Mouse (Mus musculus) embryonic stem cell, embryonic (primary cell): Measurements from ENCODE around the gene Cntn4.

Experiments
- CTCF ChIA-PET, 4 experiments: fragments of 300-600 bp in 2 of 4; fragments of 350-600 bp in 2 of 4; sonication (Branson Sonifier 250); formaldehyde crosslinking; loops; one replicate each; lab custom pipeline; 2022; ENCODE audit warnings: inconsistent platforms in 2 of 4; lab: Charles Lee
- POLR2A ChIA-PET, 4 experiments: fragments of 300-600 bp in 2 of 4; fragments of 350-600 bp in 2 of 4; sonication (Branson Sonifier 250); formaldehyde crosslinking; loops; one replicate each; lab custom pipeline; 2022; ENCODE audit warnings: antibody characterized with exemption in 4 of 4, inconsistent platforms in 1 of 4; lab: Charles Lee

Gene Cntn4

DNA sequence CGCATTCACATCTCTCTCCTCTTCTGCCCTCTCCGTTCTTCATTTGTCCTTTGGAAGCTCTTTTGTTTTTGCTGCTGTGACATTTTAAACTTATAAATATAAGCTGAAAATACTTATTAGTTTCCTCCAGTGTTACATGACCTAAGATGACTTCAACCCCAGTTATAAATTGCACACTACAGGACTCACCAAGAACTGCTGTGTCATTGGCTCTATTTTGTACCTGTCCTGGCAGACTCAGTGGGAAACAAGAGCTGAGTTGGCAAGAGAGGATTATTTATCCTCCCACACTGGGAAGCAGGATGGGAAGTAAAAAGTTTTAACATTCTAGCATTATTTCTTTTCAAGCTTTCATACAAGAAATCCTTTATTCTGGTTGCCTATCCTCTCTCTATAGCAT, 746.0 kb downstream of the Cntn4 start:
- CTCF ChIA-PET = no interaction called here
- POLR2A ChIA-PET = no interaction called here

DNA sequence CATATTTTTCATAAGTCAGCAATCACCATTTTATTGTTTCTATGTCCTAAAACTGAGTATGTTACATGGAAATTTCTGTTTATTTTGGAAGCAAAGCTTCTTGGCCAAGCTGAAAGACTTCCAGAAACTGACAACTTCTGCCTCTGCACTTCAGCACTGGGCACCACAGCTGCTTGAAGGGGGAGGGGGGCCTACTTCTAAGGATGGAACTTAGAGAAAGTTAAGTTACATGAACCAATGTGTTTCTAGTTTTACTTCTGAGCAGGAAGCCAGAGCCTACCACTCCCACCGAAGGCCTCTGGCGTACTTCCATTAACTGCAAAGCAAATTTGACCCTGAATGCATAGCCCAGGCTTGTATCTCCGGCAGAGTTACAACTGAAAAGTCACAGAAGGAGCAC, 749.2 kb downstream of the Cntn4 start:
- CTCF ChIA-PET = no interaction called here

DNA sequence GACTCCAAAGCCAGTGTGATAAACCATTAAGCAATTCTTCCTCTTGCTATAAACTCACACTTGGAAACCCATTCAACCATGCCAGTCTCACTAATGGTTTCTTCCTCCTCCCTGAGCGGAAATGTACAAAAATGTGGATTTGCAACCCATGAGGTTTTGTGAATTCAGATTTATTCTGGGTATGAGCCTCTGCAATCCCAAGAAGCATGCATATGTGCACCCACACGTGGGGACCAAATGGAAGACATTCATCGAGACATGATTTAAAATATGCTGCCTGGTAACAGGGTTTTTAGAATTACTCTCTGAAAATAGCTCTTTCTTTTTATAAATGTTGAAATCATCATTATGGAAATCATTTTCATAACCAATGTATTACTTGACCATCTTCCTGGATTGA, 754.0 kb downstream of the Cntn4 start:
- ChIA-PET CTCF (no interaction called here), POLR2A (no interaction called here)

More for the DNA sequence above, 749.2 kb downstream of the Cntn4 start:
- POLR2A ChIA-PET = interaction anchor here in 1 of 4 experiments (1.3 kb wide), 1 partner anchor 18 kb away, joined by 3 read pairs; no protein-coding TSS in a partner anchor

DNA sequence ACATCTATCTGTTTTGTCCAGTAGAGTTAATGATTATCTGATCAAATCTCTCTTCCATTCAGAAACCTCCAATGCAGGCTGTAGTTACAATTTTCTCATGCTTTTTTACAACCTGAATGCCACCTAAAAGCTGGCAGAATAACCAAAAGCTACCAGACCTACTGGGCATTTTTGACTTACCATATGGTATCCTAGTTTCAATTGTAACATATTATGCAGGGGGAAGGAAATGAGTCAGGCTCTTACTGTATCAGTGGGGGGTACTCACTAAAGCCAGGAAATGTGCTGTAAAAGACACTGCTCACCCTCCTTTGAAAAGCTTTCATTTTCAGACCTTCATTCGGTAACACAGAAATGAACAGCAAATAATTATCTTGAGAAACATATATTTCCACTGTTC, 763.3 kb downstream of the Cntn4 start:
- ChIA-PET CTCF (no interaction called here), POLR2A (interaction anchor here in 1 of 4 experiments (0.6 kb wide), 1 partner anchor 1436 kb away, joined by 4 read pairs; no protein-coding TSS in a partner anchor)

DNA sequence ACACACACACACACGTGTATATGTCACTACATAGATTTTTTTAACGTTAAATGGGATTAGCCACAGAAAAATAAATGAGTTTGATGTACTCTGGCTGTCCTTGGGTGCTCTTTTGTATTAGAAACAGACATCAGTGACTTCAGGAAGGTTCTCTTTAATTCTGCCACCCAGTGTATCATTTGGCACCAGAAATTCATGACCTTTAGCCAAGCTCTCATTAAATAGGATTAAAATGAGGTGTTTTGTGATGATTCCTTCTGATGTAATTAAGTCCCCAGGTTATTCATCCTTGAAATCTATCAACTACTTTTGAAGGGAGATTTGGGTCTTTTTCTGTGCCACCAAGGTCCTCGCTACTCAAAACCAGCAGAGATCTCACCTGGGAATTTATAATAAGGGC, 763.8 kb downstream of the Cntn4 start:
- CTCF ChIA-PET = no interaction called here
- POLR2A ChIA-PET = no interaction called here

DNA sequence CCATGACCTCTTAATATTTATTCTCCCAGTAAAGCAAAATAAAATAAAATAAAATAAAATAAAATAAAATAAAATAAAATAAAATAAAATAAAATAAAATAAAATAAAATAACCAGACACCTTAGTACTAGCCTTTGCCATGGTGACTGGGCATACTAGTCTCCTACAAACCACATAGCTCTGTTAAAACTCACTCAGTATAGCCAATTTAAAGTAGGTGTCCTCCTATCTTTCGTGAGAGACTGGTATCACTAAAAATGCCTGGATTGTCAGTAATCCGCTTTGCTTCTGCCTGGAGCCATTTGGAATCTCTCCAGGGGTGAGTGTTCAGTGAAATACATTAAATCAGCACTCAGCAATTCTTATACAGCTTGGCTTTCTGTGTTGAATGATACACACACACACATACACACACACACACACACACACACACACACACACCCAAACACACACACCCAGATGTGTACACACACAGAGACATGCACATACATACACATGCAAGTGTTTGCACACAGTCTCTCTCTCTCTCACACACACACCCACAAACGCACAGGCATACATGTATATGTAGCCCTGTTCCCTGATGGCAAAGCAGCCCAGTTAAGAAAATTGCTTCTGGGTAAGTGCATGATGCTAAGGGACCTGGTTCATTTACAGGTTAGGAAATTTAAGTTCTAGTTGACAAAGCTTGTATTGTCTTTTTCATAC, 776.8 kb downstream of the Cntn4 start:
- ChIA-PET CTCF (interaction anchor here in 1 of 4 experiments (0.6 to 0.7 kb wide), 2 partner anchors 192 to 1602 kb away, joined by 3 read pairs; no protein-coding TSS in a partner anchor), POLR2A (no interaction called here)

DNA sequence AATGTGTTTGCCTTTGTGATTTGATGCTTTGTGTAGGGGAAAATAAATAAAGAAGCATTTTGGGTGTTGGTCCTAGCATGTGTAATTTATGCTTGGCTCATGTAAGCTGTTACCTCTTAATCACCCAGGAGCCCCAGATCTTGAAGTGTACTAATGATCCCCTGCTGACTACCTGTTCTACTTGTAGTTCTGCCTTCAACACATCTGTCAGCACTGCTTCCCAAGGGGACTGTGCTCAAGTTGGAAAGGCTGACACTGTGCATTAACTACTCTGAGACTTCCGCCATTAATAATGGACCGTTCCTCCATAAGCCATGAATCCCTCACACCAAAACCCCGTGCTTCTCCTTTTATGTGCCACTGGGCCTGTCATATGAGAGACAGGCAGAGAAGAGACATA, 778.2 kb downstream of the Cntn4 start:
- ChIA-PET CTCF (no interaction called here), POLR2A (no interaction called here)

DNA sequence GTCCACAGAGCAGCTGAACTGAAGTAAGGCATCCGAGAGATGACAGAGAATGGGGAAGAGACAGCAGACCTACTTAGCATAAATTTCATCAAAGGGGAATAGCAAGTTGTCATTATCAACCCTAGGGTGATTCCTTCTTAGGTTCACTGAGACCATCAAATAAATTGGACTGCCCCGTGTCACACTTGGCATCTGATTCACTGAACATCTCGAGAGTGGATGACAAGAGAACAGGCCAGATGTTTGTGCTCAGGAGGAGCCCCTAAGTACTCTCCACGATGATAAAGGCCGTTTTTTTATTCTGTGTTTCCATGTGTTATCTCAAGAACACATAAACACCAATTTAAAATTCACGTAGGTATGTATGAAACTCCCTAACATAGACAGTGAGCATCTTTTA, 780.7 kb downstream of the Cntn4 start:
- ChIA-PET POLR2A (no interaction called here), CTCF (no interaction called here)

DNA sequence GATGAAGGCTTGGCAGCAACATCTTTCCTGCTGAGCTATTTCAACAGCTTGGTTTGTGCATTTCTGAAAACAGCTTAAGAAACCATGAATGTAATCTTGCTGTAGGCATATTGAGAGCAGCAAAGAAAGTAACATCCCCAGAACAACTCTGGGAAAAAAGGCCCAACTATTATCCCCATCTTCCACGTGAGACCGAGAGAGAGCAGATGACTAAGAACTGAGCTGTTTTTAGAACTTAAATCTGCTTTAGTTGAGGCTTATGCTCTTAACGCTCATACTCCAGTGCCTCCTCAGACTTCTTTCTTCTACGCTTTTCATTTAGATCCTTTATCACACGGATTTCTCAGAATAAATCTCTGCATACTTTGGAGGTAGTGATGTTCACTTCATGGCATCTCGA, 784.9 kb downstream of the Cntn4 start:
- CTCF ChIA-PET = no interaction called here
- POLR2A ChIA-PET = no interaction called here

DNA sequence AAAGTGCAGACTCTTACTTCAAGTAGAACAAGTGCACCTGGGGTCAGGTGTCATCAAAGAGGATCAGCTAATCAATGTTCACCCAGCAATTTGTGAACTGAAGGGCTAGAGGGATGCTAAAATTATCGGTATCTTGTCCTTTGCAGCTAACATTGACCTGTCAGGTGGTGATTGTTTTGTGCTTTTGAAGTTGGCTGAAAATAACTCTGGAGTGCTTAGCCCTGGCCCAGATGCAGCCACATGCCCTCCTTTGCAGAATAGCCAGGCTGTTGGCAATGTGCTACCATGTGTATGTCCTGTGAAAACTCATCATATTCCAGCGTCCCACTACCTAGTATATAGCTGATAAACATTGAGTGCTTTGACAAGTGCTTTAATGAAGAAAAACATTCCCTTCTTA, 786.4 kb downstream of the Cntn4 start:
- ChIA-PET POLR2A (interaction anchor here in 1 of 4 experiments (0.7 kb wide), 1 partner anchor 89 kb away, joined by 3 read pairs; no protein-coding TSS in a partner anchor), CTCF (no interaction called here)

DNA sequence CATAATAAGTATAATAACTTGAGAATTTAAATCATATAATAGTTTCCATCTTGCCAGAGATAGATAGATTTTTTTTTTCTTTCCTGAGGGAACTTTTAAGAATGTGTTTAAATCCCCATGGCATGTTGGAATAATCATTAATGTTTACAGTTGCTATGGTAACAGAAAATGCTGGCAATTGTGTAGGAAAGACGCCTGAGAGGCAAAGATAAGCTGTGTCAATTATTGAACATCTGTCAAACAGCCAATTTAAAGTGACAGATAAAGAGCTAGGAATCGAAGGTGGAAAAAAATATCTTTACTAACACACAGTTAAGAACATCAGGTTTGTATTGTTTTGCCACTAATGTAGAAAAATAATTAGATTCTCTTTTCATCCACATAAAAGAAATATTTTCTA, 788.3 kb downstream of the Cntn4 start:
- ChIA-PET CTCF (no interaction called here), POLR2A (no interaction called here)

DNA sequence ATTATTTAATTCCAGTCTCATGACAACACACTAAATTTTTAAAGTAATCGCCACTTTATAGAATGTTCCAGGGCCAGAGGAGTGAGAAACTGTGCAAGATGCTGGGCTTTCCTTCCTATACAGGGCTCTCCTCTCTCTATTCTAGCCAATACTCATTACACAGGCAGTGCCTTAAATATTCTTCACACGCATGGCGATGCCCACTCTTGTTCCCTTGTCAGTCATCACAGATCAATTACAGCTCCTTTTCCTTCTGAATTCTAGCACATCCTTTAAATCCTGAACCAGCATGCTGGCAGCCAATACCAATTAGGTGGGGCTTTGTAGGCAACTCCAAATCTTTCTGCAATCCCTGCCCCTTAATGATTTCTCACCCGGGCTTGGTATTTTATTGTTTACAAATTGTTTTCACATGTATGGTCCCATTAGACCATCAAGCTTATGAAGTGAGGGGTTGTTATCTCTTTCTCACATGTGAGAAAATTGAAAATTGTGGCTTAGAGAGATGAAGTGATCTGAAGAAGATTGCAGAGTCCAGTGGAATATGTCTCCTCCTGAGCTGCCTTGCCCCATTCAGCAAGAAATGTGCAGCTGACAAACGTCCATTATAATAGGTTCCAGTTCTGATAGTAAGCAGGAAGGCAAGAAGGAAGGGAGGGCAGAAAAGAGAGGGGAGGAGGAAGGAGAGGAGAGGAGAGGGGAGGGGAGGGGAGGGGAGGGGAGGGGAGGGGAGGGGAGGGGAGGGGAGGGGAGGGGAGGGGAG, 789.0 kb downstream of the Cntn4 start:
- ChIA-PET POLR2A (interaction anchor here in 1 of 4 experiments (0.6 kb wide), 1 partner anchor 171 kb away, joined by 3 read pairs; no protein-coding TSS in a partner anchor), CTCF (no interaction called here)

DNA sequence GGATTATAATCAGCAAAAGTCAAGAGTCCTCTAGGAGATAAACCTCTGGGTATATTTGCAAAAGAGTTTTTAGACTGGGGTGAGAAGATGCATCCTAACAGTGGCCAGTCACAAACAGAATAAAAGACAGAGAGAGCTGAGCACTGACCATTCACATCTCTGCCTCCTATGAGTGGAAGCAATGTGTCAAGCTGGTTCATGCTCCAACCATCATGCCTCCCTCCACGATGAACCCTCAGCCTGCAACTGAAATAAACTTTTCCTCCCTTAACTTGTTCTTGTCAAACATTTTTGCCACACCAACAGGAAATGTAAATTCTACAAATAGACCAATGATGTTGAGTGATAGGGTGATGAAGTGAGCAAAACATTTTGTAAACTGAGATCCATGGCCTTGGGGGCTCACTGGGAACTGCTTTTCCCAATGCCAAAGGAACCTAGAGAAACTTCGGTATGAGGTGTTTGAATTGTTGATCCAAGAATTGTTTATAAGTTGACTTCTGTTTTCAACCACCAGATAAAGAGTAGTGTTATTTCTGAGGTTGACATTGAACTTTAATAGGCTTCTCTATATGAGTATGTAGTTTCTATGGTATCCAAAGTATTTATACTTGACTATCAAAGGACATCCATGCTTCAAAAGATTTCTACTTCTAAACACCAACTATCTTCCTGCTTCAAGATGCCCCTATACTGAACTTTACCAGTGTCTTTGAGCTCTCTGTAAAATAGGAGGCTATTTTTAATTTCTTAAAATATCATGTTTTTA, 794.6 kb downstream of the Cntn4 start:
- ChIA-PET CTCF (no interaction called here), POLR2A (no interaction called here)

DNA sequence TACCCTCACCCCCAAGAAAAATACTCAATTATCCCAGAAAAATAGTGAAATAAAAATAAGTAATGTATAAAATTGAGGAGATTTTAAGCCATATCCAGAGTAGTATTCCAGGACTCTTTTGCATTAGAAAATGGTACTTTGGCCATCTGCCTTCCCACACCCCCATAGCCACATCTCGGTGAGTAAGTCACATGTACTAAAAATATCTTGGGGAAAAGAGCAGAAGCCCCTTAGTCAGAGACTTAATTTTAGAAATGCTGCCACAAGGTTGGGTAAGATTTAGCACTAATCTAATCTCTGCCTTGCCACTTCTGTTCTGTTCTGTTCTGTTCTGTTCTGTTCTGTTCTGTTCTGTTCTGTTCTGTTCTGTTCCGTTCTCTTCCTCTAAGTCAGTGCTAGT, 796.4 kb downstream of the Cntn4 start:
- ChIA-PET CTCF (no interaction called here), POLR2A (no interaction called here)

DNA sequence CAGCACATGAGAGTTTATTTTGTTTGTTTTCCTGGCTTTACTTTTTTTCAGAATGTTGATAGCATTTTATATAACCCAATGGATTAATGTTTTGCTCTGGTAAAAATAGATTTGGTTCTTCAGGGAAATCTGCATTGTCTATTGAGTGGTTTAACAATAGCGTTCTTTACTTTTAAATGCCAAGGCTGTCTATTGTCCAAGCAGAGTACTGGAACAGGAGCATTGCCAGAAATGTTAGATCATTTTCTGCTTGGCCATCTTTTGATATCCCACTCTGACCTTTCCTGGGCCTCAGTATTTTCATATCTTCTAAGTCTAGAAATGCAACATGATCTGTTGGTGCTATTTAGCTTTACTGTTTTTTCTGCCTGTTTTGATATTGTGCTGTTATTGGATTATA, 804.1 kb downstream of the Cntn4 start:
- ChIA-PET POLR2A (no interaction called here), CTCF (no interaction called here)

DNA sequence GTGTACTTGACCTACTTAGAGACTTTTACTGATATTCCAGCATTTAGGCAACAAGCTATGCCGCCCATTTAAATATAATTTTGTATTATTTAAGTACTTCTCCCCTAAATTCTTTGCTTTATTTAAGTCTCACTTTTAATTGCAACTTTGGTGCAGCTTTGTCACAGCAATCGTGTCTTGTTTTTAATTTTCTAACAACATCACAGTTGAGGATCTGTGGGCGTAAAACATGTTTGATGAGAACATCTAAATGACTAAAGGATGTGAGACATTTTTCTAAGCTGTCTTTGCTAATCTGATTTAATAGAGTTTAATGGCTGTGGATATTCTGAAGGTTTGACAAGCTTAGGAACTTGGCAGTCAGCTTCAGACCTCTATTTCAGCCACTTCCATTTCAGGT, 818.8 kb downstream of the Cntn4 start:
- ChIA-PET CTCF (no interaction called here), POLR2A (no interaction called here)

DNA sequence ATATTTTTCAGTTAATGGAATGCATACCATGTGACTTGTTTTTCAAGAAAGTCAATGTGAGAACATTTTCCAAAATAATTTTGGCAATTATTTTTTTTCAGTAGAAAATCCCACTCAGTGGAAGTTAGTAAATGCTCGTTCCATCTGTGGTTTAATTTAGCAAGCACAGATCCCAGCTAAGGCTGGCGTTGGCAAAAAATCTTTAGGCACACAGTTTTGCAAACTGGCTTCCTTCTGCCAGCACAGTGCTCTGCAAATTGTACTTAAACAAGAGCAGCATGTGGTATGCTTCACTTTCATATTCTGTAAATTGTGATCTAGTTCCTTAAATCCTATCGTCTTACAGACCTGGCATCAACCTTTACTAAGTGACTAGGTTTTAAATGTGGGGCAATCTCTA, 821.7 kb downstream of the Cntn4 start:
- POLR2A ChIA-PET = no interaction called here
- CTCF ChIA-PET = no interaction called here

DNA sequence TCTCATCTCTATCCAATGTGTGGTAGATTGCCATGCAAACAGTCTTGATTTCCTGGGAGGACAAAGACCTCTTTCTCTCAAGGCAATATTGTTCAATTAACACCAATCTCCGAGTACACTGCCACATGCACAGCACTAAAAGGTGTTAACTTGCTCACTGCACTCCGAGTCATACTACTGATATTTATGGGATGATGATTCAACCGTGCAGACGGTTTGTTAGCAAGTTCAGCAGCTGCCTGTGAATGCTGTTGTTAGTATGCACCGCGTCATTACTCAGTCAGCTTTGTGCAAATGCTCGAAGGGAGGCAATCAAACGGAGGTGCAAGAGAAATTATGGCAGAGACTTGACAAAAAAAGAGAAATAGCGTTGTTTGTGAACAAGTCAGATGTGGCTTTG, 826.5 kb downstream of the Cntn4 start:
- CTCF ChIA-PET = no interaction called here
- POLR2A ChIA-PET = no interaction called here

DNA sequence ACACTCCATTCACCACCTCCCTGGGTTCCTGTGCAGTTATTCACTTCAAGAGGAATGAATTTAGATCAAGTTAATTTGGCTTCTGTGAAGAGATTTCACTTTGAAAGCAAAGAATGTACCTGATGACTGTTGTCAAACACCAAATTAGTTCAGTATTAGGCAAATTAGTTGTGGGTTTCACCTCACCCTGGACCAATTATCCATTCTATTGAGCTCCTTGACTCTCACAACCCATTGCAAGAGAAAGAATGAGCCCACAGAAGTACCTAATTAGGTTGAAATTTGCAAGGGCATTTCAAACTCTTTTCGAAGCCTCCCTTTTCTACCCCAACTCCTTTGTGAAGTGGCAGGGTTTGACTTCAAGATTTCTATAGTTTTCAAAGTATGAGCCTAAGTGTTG, 842.9 kb downstream of the Cntn4 start:
- ChIA-PET CTCF (no interaction called here), POLR2A (interaction anchor here in 2 of 4 experiments (0.7 kb wide), 2 partner anchors 12 to 70 kb away, joined by 4 to 7 read pairs; no protein-coding TSS in a partner anchor)

DNA sequence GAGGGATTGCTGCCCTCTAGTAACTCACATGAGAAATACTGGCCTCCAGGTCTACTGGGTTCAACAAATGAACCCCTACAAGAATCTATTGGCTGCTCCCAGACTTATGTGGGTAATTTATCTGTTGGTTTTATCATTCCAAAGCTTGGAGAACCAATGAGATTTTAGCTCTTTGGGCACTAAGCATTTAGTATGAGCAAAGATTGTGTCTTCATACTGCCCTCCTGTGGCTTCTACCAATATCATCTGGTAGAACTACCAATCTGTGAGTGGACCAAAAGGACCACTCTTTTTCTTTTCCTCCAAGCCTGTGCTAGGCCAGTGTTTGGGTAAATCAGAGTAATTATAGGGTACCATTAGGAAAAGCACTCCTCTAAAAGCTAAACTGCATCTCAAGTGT, 866.0 kb downstream of the Cntn4 start:
- ChIA-PET CTCF (no interaction called here), POLR2A (no interaction called here)
